Mouse (Mus musculus) right cerebral cortex, adult 2 months (tissue): ENCODE data around the gene Pacs1.
A peak's percentile ranks its signal among the peaks of the same experiment; 100 is the strongest.
"Not testable (repeated sequence)": the region's sequence is repeated elsewhere in the genome, so short reads cannot be mapped to it uniquely, and the experiment has no call there.

Experiments used
- DNase-seq, 2 experiments: peaks; one replicate each; pipeline ENCODE4 v3.0.0; 2021 to 2022; ENCODE audit warnings: low spot score in 2 of 2

Pacs1 gene

GRCm38 (mm10) chr19:5151741-5152140 is 121.2 kb downstream of the Pacs1 start:
- no peak for DNase-seq

- peak; percentile 77 to 83 for DNase-seq
These were observed 121.6 kb downstream of the Pacs1 start for GRCm38 (mm10) chr19:5151331-5151730.

- DNase-seq: peak; percentile 69 to 78
These were observed 122.6 kb downstream of the Pacs1 start for GRCm38 (mm10) chr19:5150358-5150757.

- not testable (repeated sequence) for DNase-seq
These were observed 123.9 kb downstream of the Pacs1 start for GRCm38 (mm10) chr19:5149041-5149440.

GRCm38 (mm10) chr19:5139640-5140039 is 133.3 kb downstream of the Pacs1 start:
- DNase-seq: peak; percentile 82 to 92

- no peak for DNase-seq
These were observed 141.7 kb downstream of the Pacs1 start for GRCm38 (mm10) chr19:5131237-5131636.

- no peak for DNase-seq
These were observed 143.1 kb downstream of the Pacs1 start for GRCm38 (mm10) chr19:5129770-5130169.

GRCm38 (mm10) chr19:5124055-5124614 is 148.8 kb downstream of the Pacs1 start:
- DNase-seq: no peak

GRCm38 (mm10) chr19:5123241-5123640 is 149.7 kb downstream of the Pacs1 start:
- no peak for DNase-seq

- no peak for DNase-seq
These were observed 150.4 kb downstream of the Pacs1 start for GRCm38 (mm10) chr19:5122492-5122891.

GRCm38 (mm10) chr19:5118384-5118698 is 154.6 kb downstream of the Pacs1 start, which contains the start of gene Klc2:
TSS of gene Klc2 (minus strand) at chr19:5118560.
- DNase-seq: no peak

- peak; percentile 91 to 93 for DNase-seq
These were observed 155.2 kb downstream of the Pacs1 start for GRCm38 (mm10) chr19:5117494-5118383.

- DNase-seq: peak; percentile 61 to 66
These were observed 159.1 kb downstream of the Pacs1 start for GRCm38 (mm10) chr19:5113783-5114182.

GRCm38 (mm10) chr19:5109659-5110453 is 163.1 kb downstream of the Pacs1 start:
- DNase-seq: no peak

GRCm38 (mm10) chr19:5108702-5109101 is 164.2 kb downstream of the Pacs1 start:
- no peak for DNase-seq

GRCm38 (mm10) chr19:5108271-5108575 is 164.7 kb downstream of the Pacs1 start:
- DNase-seq: no peak

- DNase-seq: no peak
These were observed 165.2 kb downstream of the Pacs1 start for GRCm38 (mm10) chr19:5107556-5108270.

- DNase-seq: peak; percentile 98 to 99
These were observed 166.2 kb downstream of the Pacs1 start, which contains the start of gene Rab1b for GRCm38 (mm10) chr19:5106731-5107191. TSS of gene Rab1b (minus strand) at chr19:5107072.

GRCm38 (mm10) chr19:5106074-5106473 is 166.8 kb downstream of the Pacs1 start:
- no peak for DNase-seq

- peak in 1 of 2 experiments; percentile 69 for DNase-seq
These were observed 174.4 kb downstream of the Pacs1 start, which contains the start of gene Cnih2 for GRCm38 (mm10) chr19:5098363-5099143. TSS of gene Cnih2 (minus strand) at chr19:5098521.
